Mouse (Mus musculus) embryonic fibroblast, embryonic 13.5 days (primary cell): ENCODE measurements around the gene Chst10.

Experiments
- CTCF ChIP-seq: IDR thresholded peaks from 2 replicates; pipeline ENCODE4 v1.5.1; 2011; ENCODE audit warnings: mild to moderate bottlenecking, control low read depth, low read length, moderate library complexity, borderline replicate concordance; ENCODE audit not compliant: insufficient read depth
- POLR2A ChIP-seq: IDR thresholded peaks from 2 replicates; pipeline ENCODE4 v1.6.1; 2011; ENCODE audit warnings: low read depth, mild to moderate bottlenecking, control low read depth, low read length, moderate library complexity

- TF ChIP-seq POLR2A (no peak), CTCF (no peak)
Measured at GRCm38 (mm10) chr1:38848451-38849289, 49.3 kb downstream of the Chst10 start.
